Mouse (Mus musculus) hindbrain, embryonic 16.5 days (tissue): ENCODE measurements around the gene Rec8. TPM values are rescaled to one million over a fixed set of nuclear protein-coding genes. Genes with fewer than 3 reads are reported as not detected.

Experiments used
- ATAC-seq: fragments of 200-750 bp; cut with Nextera tagmentation; 2 replicates; pipeline ENCODE4 v1.8.0; 2017; ENCODE audit warnings: moderate TSS enrichment, moderate library complexity
- H3K27ac ChIP-seq: fragments of 300-500 bp; sonication (generic); 2 replicates; pipeline ENCODE4 v1.5.1; 2014; ENCODE audit warnings: low read depth, mild to moderate bottlenecking, control low read depth, low read length, moderate library complexity
- H3K27me3 ChIP-seq: fragments of 300-500 bp; sonication (generic); replicated peaks from 2 replicates; pipeline ENCODE4 v1.6.1; 2014; ENCODE audit warnings: low read length; ENCODE audit not compliant: control insufficient read depth, insufficient read depth
- H3K36me3 ChIP-seq: fragments of 300-500 bp; sonication (generic); 2 replicates; pipeline ENCODE4 v1.6.1; 2014; ENCODE audit warnings: mild to moderate bottlenecking, low read length, moderate library complexity, mixed read lengths; ENCODE audit not compliant: control insufficient read depth, insufficient read depth
- H3K4me1 ChIP-seq: fragments of 300-500 bp; sonication (generic); 2 replicates; pipeline ENCODE4 v1.6.1; 2014; ENCODE audit warnings: low read depth, low read length; ENCODE audit not compliant: control insufficient read depth, insufficient read depth
- H3K4me2 ChIP-seq: fragments of 300-500 bp; sonication (generic); 2 replicates; pipeline ENCODE4 v1.6.1; 2014; ENCODE audit warnings: mild to moderate bottlenecking, low read length, control low read depth, moderate library complexity
- H3K4me3 ChIP-seq: fragments of 300-500 bp; sonication (generic); 2 replicates; pipeline ENCODE4 v1.5.1; 2014; ENCODE audit warnings: mild to moderate bottlenecking, low read length, control low read depth, moderate library complexity
- H3K9ac ChIP-seq: fragments of 300-500 bp; sonication (generic); 2 replicates; pipeline ENCODE4 v1.6.1; 2014; ENCODE audit warnings: low read depth, mild to moderate bottlenecking, control low read depth, low read length, moderate library complexity
- H3K9me3 ChIP-seq: fragments of 300-500 bp; sonication (generic); 2 replicates; pipeline ENCODE4 v1.6.1; 2014; ENCODE audit warnings: mild to moderate bottlenecking, low read length, moderate library complexity; ENCODE audit not compliant: control insufficient read depth
- WGBS: fragments of 180-500 bp; shearing (Covaris S2); extraction: QIAGEN DNeasy Blood & Tissue Kit; methylation state at CpG from one replicate; pipeline ENCODE4 v1.1.7; 2014; 5-methylcytosine and 5-hydroxymethylcytosine counted together
- polyA plus RNA-seq: library from polyadenylated mRNA; unstranded; fragments of >200 nt; fragmentation: Nextera tagmentation; extraction: Ambion mirVana; gene quantifications from 2 replicates; pipeline ENCODE4 v1.2.1, GENCODE M21; 2015

The Rec8 gene
- polyA plus RNA-seq, 1 experiment from 2014 or later: 20.2 TPM

DNA sequence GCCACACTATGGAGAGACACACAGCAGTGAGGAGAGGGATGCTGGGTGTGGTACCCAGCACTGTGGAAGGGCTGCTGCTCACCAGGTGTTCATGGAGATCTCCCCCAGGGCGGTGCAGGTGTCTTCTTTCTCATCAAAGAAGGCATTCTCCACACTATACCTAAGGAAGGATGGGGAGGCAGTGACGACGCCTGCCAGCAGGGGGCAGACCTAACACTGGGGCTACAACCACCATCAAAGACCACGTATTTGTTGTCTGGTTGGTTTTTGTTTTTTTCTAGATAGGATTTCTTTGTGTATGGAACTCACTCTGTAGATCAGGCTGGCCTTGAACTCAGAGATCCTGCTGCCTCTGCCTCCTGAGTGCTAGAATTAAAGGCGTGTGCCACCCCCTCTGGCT is 11.5 kb downstream of the Rec8 start:
- Histone ChIP-seq H3K4me2 (no peak overlapping the region), H3K9me3 (no peaks in the 10 kb centered on the region), H3K4me1 (no peaks in the 10 kb centered on the region; the same call in 1 of the 2 replicates), H3K9ac (no peak overlapping the region), H3K36me3 (peaks cover 79% of the 10 kb centered on the region), H3K27ac (no peak overlapping the region), H3K4me3 (no peak overlapping the region), H3K27me3 (no peaks in the 10 kb centered on the region)
- 55% methylated on average over 5 of the region's 5 CpGs for WGBS
- ATAC-seq: no peak

DNA sequence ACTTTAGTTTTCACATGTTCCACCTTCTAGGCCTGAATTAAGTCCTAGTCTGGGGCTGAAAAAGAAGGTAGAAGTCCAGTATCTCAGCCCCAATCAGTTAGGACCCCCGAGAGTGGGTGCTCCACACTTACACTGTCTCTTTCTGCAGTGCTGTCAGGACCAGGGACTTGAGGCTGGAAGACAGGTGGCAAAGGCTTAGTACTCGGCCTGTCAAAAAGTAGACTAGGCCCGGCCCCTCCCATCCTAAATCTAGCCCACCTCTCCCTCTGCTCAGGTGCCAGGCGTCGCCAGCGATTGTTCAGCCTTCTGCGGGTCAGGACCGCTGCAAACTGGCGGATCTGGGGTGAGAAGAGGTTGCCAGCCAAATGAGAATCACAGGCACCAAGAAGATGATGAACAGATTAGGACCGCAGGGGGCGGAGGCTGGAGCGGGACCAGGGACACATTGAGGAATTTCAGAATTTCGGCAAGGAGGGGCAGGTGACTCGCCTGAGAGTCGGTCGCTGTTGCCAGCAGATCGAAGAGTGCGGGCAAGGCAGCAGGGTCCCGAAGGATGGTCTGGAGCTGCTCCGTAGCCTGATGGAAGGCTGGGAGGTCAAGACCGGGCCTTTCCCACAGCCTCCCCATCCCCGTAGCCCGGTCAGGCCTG is 17.2 kb downstream of the Rec8 start:
- Histone ChIP-seq H3K9me3 (no peaks in the 10 kb centered on the region), H3K4me3 (peak overlapping the region; percentile 61), H3K4me1 (peaks cover 11% of the 10 kb centered on the region), H3K36me3 (peaks cover 46% of the 10 kb centered on the region), H3K4me2 (peak overlapping the region; percentile 77), H3K27ac (peak overlapping the region; percentile 74), H3K9ac (peak overlapping the region; percentile 75), H3K27me3 (no peaks in the 10 kb centered on the region)
- WGBS: 2% methylated on average over 23 of the region's 23 CpGs
- peak; percentile 77 for ATAC-seq

DNA sequence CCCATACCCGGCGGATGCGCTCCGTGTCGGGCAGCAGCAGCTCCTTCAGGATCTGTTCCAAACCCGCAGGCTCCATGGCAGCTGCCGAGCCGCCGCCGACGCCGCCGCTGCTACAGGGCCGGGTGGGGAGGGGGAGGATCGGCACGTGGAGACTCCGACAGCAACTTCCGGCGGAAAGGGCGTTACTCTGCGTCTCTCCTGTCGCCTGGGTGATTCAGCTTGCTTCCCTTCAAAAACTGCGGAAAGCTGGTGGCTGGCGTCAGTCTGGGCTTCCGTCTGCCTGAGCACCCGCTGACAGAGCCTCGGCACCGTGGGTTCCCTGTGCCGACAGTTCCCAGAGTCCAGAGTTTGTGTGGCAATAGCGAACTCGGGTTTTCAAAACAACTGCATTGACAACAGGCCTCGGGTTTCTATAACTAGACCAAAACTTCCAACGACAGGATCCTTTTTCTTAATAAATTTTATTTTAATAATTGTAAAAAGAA is 17.7 kb downstream of the Rec8 start, which contains the start of gene Ipo4:
Gene Ipo4 (minus strand): TSS at position 435 of the 485 bp plus-strand sequence.
- 1% methylated on average over 29 of the region's 33 CpGs for WGBS
- ATAC-seq: peak; percentile 91
- H3K4me2 ChIP-seq: peak within 1 kb of the TSS; percentile 77

DNA sequence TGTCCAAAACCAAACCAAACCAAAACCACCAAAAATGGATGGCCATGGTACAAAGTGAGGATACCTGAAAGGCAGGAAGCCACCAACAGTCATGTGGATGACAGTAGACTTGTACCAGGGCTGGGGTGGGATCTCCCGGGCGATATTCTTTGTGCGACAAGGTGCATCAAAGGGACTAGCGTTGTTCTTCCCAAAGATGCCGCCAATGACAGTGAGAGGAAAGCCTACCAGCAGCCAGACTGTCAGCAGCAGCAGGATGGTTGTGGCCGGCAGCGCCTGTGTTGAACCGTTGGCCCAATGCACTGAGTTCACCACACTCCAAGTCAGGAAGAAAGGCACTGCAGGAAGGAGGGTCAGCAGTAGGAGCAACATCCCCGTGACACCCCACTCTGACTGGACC is 20.0 kb downstream of the Rec8 start, which contains the start of gene Gm49378:
Gene Gm49378 (minus strand): TSS at position 101 of the 400 bp plus-strand sequence.
- H3K4me2 ChIP-seq: no peak within 1 kb of the TSS
- no peak within 1 kb of the TSS for H3K9ac ChIP-seq
- H3K9me3 ChIP-seq: no peaks in the 10 kb centered on the region
- no peak for ATAC-seq
- no peak within 1 kb of the TSS for H3K4me3 ChIP-seq
- 96% methylated on average over 9 of the region's 9 CpGs for WGBS
- H3K4me1 ChIP-seq: peaks cover 18% of the 10 kb centered on the region
- H3K36me3 ChIP-seq: peaks cover 27% of the 10 kb centered on the region
- H3K27ac ChIP-seq: no peak within 1 kb of the TSS
- H3K27me3 ChIP-seq: no peaks in the 10 kb centered on the region

More for the DNA sequence above, 17.7 kb downstream of the Rec8 start, which contains the start of gene Ipo4:
- H3K4me1 ChIP-seq: peaks cover 11% of the 10 kb centered on the region
- H3K36me3 ChIP-seq: peaks cover 43% of the 10 kb centered on the region
- H3K27me3 ChIP-seq: no peaks in the 10 kb centered on the region
- peak within 1 kb of the TSS; percentile 74 for H3K27ac ChIP-seq
- peak within 1 kb of the TSS; percentile 61 for H3K4me3 ChIP-seq
- H3K9ac ChIP-seq: peak within 1 kb of the TSS; percentile 75
- no peaks in the 10 kb centered on the region for H3K9me3 ChIP-seq

DNA sequence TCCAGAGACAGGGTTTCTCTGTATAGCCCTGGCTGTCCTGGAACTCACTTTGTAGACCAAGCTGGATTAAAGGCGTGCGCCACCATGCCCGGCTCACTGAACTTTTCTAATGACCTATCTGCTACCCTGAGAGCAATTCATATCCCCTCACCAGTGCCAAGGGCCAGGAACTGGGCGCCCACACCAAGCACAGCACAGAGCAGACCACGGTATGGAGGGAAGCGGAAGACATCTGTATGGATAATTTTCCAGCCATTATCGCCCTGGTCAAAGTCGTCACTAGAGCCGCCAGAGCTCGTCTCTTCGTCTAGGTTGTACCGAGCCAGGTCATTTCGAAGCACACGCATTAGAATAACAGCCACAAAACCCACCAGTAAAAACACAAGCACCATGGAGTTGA is 23.0 kb downstream of the Rec8 start:
- ATAC-seq: no peak
- H3K4me3 ChIP-seq: no peak overlapping the region
- peaks cover 23% of the 10 kb centered on the region for H3K4me1 ChIP-seq
- H3K27ac ChIP-seq: no peak overlapping the region
- no peaks in the 10 kb centered on the region for H3K9me3 ChIP-seq
- no peaks in the 10 kb centered on the region for H3K27me3 ChIP-seq
- H3K4me2 ChIP-seq: no peak overlapping the region
- 97% methylated on average over 14 of the region's 14 CpGs for WGBS
- no peak overlapping the region for H3K9ac ChIP-seq
- peaks cover 17% of the 10 kb centered on the region for H3K36me3 ChIP-seq

DNA sequence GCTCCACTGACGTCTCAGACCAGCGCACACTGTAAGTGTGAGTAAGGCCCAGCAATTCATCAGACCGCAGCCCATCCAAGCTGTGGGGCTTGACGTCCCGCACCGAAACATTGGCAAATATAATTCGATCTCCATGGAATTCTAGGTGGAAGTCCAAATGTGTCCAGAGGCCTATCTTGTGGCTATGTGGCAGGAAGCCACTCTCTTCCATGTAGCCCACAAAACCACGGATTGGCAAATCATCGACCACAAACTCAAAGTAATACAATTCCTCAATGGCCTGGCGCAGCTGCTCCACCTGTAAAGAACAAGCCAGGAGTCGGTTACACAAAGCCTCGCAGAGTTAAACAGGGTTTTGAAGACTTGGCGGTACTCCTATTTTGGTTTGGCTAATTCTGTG is 23.5 kb downstream of the Rec8 start:
- Histone ChIP-seq H3K27ac (no peak overlapping the region), H3K36me3 (peaks cover 17% of the 10 kb centered on the region), H3K4me1 (peaks cover 19% of the 10 kb centered on the region), H3K4me3 (no peak overlapping the region), H3K9ac (no peak overlapping the region), H3K4me2 (no peak overlapping the region), H3K9me3 (no peaks in the 10 kb centered on the region), H3K27me3 (no peaks in the 10 kb centered on the region)
- no peak for ATAC-seq
- WGBS: 95% methylated on average over 13 of the region's 13 CpGs

DNA sequence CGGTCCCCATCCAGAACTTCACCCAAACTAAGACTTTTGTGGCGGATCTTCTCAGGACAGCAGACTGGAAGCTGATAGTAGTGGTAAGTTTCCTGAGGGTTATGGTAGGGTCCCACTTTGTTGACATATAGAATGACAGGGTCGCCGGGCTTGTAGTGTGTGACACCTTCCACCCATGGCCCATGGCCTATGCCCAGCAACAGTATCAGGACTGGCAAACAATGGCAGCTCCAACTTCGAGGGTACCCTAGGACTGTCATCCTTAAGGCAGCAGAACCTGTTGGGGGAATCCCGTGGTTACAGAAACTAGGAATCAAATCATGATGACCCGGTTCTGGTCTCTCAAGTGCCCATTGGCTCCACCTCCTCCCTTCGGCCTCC is 24.8 kb downstream of the Rec8 start:
- Histone ChIP-seq H3K27me3 (no peaks in the 10 kb centered on the region), H3K4me2 (peak overlapping the region; percentile 87), H3K36me3 (peaks cover 16% of the 10 kb centered on the region), H3K9ac (peak overlapping the region; percentile 85), H3K4me3 (peak overlapping the region; percentile 84), H3K4me1 (peaks cover 18% of the 10 kb centered on the region), H3K9me3 (no peaks in the 10 kb centered on the region), H3K27ac (peak overlapping the region; percentile 96)
- 21% methylated on average over 8 of the region's 8 CpGs for WGBS
- ATAC-seq: peak; percentile 24; the same call in 1 of the 2 replicates

DNA sequence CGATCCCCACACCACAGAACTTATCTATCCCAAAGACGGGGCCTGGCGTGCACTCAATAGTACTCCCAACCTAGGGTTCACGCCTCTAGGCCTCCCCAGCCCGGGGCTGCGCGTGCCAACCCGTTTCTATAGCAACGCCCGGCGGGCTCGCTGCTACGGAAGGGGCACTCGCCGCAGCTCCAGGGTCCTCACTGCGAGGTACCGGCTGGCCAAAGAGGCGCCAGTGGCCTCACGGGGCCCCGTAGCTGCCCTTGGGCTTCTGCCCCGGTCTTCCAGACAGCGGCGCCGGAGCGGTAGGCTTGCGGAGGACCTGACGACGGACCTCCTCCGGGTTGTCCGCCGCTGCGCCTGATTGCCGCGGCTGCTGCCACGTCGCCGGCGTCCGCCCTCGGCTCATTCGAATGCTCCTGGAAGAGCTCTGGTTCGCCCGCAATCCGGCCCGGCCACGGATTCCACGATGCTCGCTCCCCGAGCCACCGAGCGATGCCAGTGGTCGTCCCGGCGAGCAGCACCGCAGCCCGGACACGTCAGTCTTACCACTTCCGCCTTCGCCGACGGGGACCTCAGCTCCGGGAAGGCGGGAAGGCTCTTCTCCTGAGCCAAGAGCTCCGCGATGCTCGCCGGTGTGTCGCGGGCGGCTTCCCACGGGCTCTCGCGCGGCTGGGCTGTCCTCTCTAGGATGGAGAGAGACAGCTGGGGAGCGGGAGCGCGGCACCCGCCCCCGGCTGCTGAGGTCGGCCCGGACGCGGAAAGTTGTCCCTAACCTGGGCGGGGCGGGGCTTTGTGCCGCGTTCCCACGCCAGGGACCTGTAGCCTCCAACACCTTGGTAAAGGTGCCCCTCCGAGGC is 25.4 kb downstream of the Rec8 start, which contains the start of gene Tm9sf1:
Gene Tm9sf1 (minus strand): TSS at position 747 of the 848 bp plus-strand sequence.
- Histone ChIP-seq H3K4me1 (peaks cover 18% of the 10 kb centered on the region), H3K4me3 (peak within 1 kb of the TSS; percentile 84), H3K9me3 (no peaks in the 10 kb centered on the region), H3K9ac (peak within 1 kb of the TSS; percentile 85), H3K36me3 (peaks cover 10% of the 10 kb centered on the region), H3K4me2 (peak within 1 kb of the TSS; percentile 87), H3K27ac (peak within 1 kb of the TSS; percentile 96), H3K27me3 (no peaks in the 10 kb centered on the region)
- under 1% methylated on average over 84 of the region's 89 CpGs for WGBS
- peak; percentile 92 for ATAC-seq
